Mouse (Mus musculus) CH12.LX (cell line): ENCODE data around the gene Cnn3. TPM values are rescaled to one million over a fixed set of nuclear protein-coding genes. Genes with fewer than 3 reads are reported as not detected.

ENCODE experiments used
- DNase-seq: peaks from one replicate; pipeline ENCODE4 v3.0.0-alpha.2; 2013; ENCODE audit errors: extremely low read depth
- H3K27ac ChIP-seq: 2 replicates; pipeline ENCODE4 v1.5.1; 2012; ENCODE audit warnings: low read depth, mild to moderate bottlenecking, control low read depth, moderate library complexity; ENCODE audit not compliant: insufficient read depth
- H3K27me3 ChIP-seq: replicated peaks from 2 replicates; pipeline ENCODE3; 2012; ENCODE audit warnings: inconsistent platforms
- H3K36me3 ChIP-seq, 2 experiments: replicated peaks in 1 of 2; 2 replicates each; pipeline versions ENCODE3 to v1.6.1; 2012; ENCODE audit warnings: inconsistent platforms in 1 of 2, low read length in 1 of 2, mild to moderate bottlenecking in 1 of 2, mixed read lengths in 1 of 2, moderate library complexity in 1 of 2; ENCODE audit not compliant: control insufficient read depth in 1 of 2, insufficient read depth in 1 of 2
- H3K4me1 ChIP-seq, 2 experiments: 2 replicates each; pipeline ENCODE4 v1.6.1; 2012; ENCODE audit warnings: inconsistent platforms in 1 of 2, moderate library complexity in 1 of 2; ENCODE audit not compliant: insufficient read depth in 2 of 2, control insufficient read depth in 1 of 2
- H3K4me2 ChIP-seq: 2 replicates; pipeline ENCODE4 v1.6.1; 2012; ENCODE audit warnings: low read depth, mild to moderate bottlenecking, control low read depth; ENCODE audit not compliant: poor library complexity, insufficient read depth, severe bottlenecking
- H3K4me3 ChIP-seq, 3 experiments: fragments of 150-350 bp in 1 of 3; sonication (generic) in 1 of 3; replicated peaks in 1 of 3; 2 replicates each; pipeline versions ENCODE3 to v1.5.1; 2011 to 2012; ENCODE audit warnings: low read depth in 2 of 3, low read length in 2 of 3, mild to moderate bottlenecking in 2 of 3, moderate library complexity in 2 of 3, control low read depth in 1 of 3, improper control_type of control experiment in 1 of 3, inconsistent platforms in 1 of 3, mixed read lengths in 1 of 3; ENCODE audit not compliant: poor library complexity in 1 of 3
- H3K79me2 ChIP-seq: replicated peaks from 2 replicates; pipeline ENCODE4 v1.6.1; 2012; ENCODE audit warnings: mild to moderate bottlenecking, moderate library complexity; ENCODE audit not compliant: control insufficient read depth, poor library complexity, insufficient read depth, severe bottlenecking; ENCODE audit errors: extremely low read depth
- H3K9ac ChIP-seq: 2 replicates; pipeline ENCODE4 v1.6.1; 2012; ENCODE audit warnings: low read depth, mild to moderate bottlenecking, control low read depth, moderate library complexity; ENCODE audit not compliant: insufficient read depth
- H3K9me3 ChIP-seq: replicated peaks from 2 replicates; pipeline ENCODE3; 2012; ENCODE audit warnings: low read length, inconsistent platforms, mixed read lengths
- BHLHE40 ChIP-seq: IDR thresholded peaks from 2 replicates; pipeline ENCODE4 v1.6.1; 2011; ENCODE audit warnings: mild to moderate bottlenecking, low read depth, low read length, improper control_type of control experiment
- CHD1 ChIP-seq: IDR thresholded peaks from 2 replicates; pipeline ENCODE4 v1.6.1; 2012; ENCODE audit warnings: low read depth, low read length, improper control_type of control experiment, inconsistent platforms
- CHD2 ChIP-seq: IDR thresholded peaks from 2 replicates; pipeline ENCODE4 v1.6.1; 2011; ENCODE audit warnings: low read length, improper control_type of control experiment
- CTCF ChIP-seq, 2 experiments: IDR thresholded peaks in 1 of 2; conservative IDR thresholded peaks in 1 of 2; 2 replicates each; pipeline ENCODE4 v1.5.1; 2011 to 2012; ENCODE audit warnings: low read depth in 2 of 2, low read length in 2 of 2, improper control_type of control experiment in 1 of 2, inconsistent platforms in 1 of 2, mild to moderate bottlenecking in 1 of 2, moderate library complexity in 1 of 2
- E2F4 ChIP-seq: IDR thresholded peaks from 2 replicates; pipeline ENCODE4 v1.6.1; 2011; ENCODE audit warnings: low read depth, low read length, improper control_type of control experiment; ENCODE audit not compliant: insufficient replicate concordance
- ELF1 ChIP-seq: IDR thresholded peaks from 2 replicates; pipeline ENCODE4 v1.6.1; 2014; ENCODE audit warnings: low read depth, mild to moderate bottlenecking, inconsistent platforms, low read length, improper control_type of control experiment
- EP300 ChIP-seq: IDR thresholded peaks from 2 replicates; pipeline ENCODE4 v1.6.1; 2011; ENCODE audit warnings: low read length, improper control_type of control experiment
- ETS1 ChIP-seq: conservative IDR thresholded peaks from 2 replicates; pipeline ENCODE4 v1.6.1; 2012; ENCODE audit warnings: low read depth, mild to moderate bottlenecking, inconsistent platforms, low read length, improper control_type of control experiment, moderate library complexity
- GABPA ChIP-seq: IDR thresholded peaks from 2 replicates; pipeline ENCODE4 v1.6.1; 2012; ENCODE audit warnings: low read depth, low read length, improper control_type of control experiment, inconsistent platforms; ENCODE audit not compliant: insufficient replicate concordance
- HCFC1 ChIP-seq: IDR thresholded peaks from 2 replicates; pipeline ENCODE4 v1.6.1; 2012; ENCODE audit warnings: low read depth, mild to moderate bottlenecking, inconsistent platforms, low read length, improper control_type of control experiment
- JUN ChIP-seq: IDR thresholded peaks from 2 replicates; pipeline ENCODE4 v1.6.1; 2011; ENCODE audit warnings: low read depth, mild to moderate bottlenecking, low read length, improper control_type of control experiment, moderate library complexity; ENCODE audit not compliant: insufficient read depth
- JUND ChIP-seq: conservative IDR thresholded peaks from 2 replicates; pipeline ENCODE4 v1.6.1; 2011; ENCODE audit warnings: low read depth, low read length, improper control_type of control experiment
- MAFK ChIP-seq: IDR thresholded peaks from 2 replicates; pipeline ENCODE4 v1.6.1; 2011; ENCODE audit warnings: low read length, improper control_type of control experiment; ENCODE audit not compliant: insufficient replicate concordance
- MAX ChIP-seq: IDR thresholded peaks from 2 replicates; pipeline ENCODE4 v1.6.1; 2011; ENCODE audit warnings: low read length, improper control_type of control experiment
- MEF2A ChIP-seq: IDR thresholded peaks from 2 replicates; pipeline ENCODE4 v1.6.1; 2014; ENCODE audit warnings: low read depth, mild to moderate bottlenecking, inconsistent platforms, low read length, improper control_type of control experiment, borderline replicate concordance
- MXI1 ChIP-seq: IDR thresholded peaks from 2 replicates; pipeline ENCODE4 v1.6.1; 2011; ENCODE audit warnings: mild to moderate bottlenecking, low read depth, low read length, improper control_type of control experiment
- MYC ChIP-seq: IDR thresholded peaks from 2 replicates; pipeline ENCODE4 v1.6.1; 2011; ENCODE audit warnings: low read depth, mild to moderate bottlenecking, improper control_type of control experiment, low read length
- NELFE ChIP-seq: IDR thresholded peaks from 2 replicates; pipeline ENCODE4 v1.6.1; 2011; ENCODE audit warnings: low read depth, low read length, improper control_type of control experiment
- NRF1 ChIP-seq: IDR thresholded peaks from 2 replicates; pipeline ENCODE4 v1.6.1; 2014; ENCODE audit warnings: low read depth, mild to moderate bottlenecking, inconsistent platforms, low read length, improper control_type of control experiment, moderate library complexity
- POLR2A ChIP-seq: IDR thresholded peaks from 2 replicates; pipeline ENCODE4 v1.6.1; 2011; ENCODE audit warnings: low read depth, mild to moderate bottlenecking, improper control_type of control experiment, low read length
- SIN3A ChIP-seq: IDR thresholded peaks from 2 replicates; pipeline ENCODE4 v1.6.1; 2012; ENCODE audit warnings: low read length, improper control_type of control experiment, inconsistent platforms
- SMC3 ChIP-seq: IDR thresholded peaks from 2 replicates; pipeline ENCODE4 v1.6.1; 2011; ENCODE audit warnings: low read depth, low read length, improper control_type of control experiment
- TBP ChIP-seq: conservative IDR thresholded peaks from 2 replicates; pipeline ENCODE4 v1.6.1; 2011; ENCODE audit warnings: low read depth, low read length, improper control_type of control experiment
- TCF12 ChIP-seq: IDR thresholded peaks from 2 replicates; pipeline ENCODE4 v1.6.1; 2014; ENCODE audit warnings: low read depth, mild to moderate bottlenecking, inconsistent platforms, low read length, improper control_type of control experiment
- USF1 ChIP-seq: IDR thresholded peaks from 2 replicates; pipeline ENCODE4 v1.6.1; 2014; ENCODE audit warnings: low read depth, mild to moderate bottlenecking, inconsistent platforms, low read length, improper control_type of control experiment
- USF2 ChIP-seq: conservative IDR thresholded peaks from 2 replicates; pipeline ENCODE4 v1.6.1; 2011; ENCODE audit warnings: low read depth, low read length, improper control_type of control experiment
- ZC3H11A ChIP-seq: IDR thresholded peaks from 2 replicates; pipeline ENCODE4 v1.6.1; 2012; ENCODE audit warnings: low read depth, mild to moderate bottlenecking, inconsistent platforms, low read length, improper control_type of control experiment
- ZNF384 ChIP-seq: IDR thresholded peaks from 2 replicates; pipeline ENCODE4 v1.6.1; 2012; ENCODE audit warnings: low read depth, low read length, improper control_type of control experiment, inconsistent platforms
- dilution Hi-C: fragments of 300-500 bp; cut with MboI; formaldehyde crosslinking; loops from 2 replicates; pipeline ENCODE4 v1.14.3; 2020; ENCODE audit warnings: low sequenced_read_pairs; ENCODE audit not compliant: extremely low pct_unique_long_range_greater_than_20kb, extremely low pct_ligation_motif_present
- in situ Hi-C: fragments of 300-500 bp; cut with MboI; formaldehyde crosslinking; loops from 3 replicates; pipeline ENCODE4 v1.14.3; 2019; ENCODE audit warnings: low sequenced_read_pairs, low pct_ligation_motif_present, low pct_unique_long_range_greater_than_20kb, mixed read lengths
- polyA plus RNA-seq: library from polyadenylated mRNA; unstranded; fragments of >175 nt; gene quantifications from 2 replicates; pipeline ENCODE4 v1.2.1, GENCODE M21; 2012; ENCODE audit warnings: low read depth; ENCODE audit not compliant: insufficient read length
- total RNA-seq, 2 experiments: library from RNA; depleted of rRNA; stranded (reverse); fragments of 300-350 nt in 1 of 2; fragments of >200 nt in 1 of 2; gene quantifications; 2 replicates each; pipeline ENCODE4 v1.2.3; 2012 to 2014

Cnn3 gene
- total and polyA plus RNA-seq, 3 experiments = 12.5 to 58.5 (median 46.4) TPM

- DNase-seq = no peak
- no peak for TF ChIP-seq MYC
- TF ChIP-seq GABPA = no peak
- TF ChIP-seq CHD1 = no peak
- no peak for TF ChIP-seq USF1
- no peak for TF ChIP-seq NRF1
- TF ChIP-seq ZC3H11A = no peak
- no peak for TF ChIP-seq USF2
- TF ChIP-seq MAFK = no peak
- no peak for TF ChIP-seq E2F4
- TF ChIP-seq EP300 = no peak
- TF ChIP-seq ETS1 = no peak
- TF ChIP-seq TCF12 = no peak
- no peak for TF ChIP-seq CHD2
- TF ChIP-seq SIN3A = no peak
- no peak for TF ChIP-seq SMC3
- no peak for TF ChIP-seq NELFE
- no peak for TF ChIP-seq JUN
- no peak for TF ChIP-seq JUND
- Histone ChIP-seq H3K4me1 (peaks cover 7 to 45% of the 10 kb centered on the region in 2 experiments; a peak in 3 of 4 replicates), H3K36me3 (peaks cover 0 to 11% of the 10 kb centered on the region in 2 experiments), H3K4me3 (no peak overlapping the region), H3K4me2 (no peak overlapping the region), H3K9me3 (no peaks in the 10 kb centered on the region), H3K27me3 (no peaks in the 10 kb centered on the region), H3K27ac (no peak overlapping the region), H3K9ac (no peak overlapping the region), H3K79me2 (no peaks in the 10 kb centered on the region)
- in situ Hi-C loops = no loop called here
- dilution Hi-C loops = no loop called here
These were observed 7.8 kb downstream of the Cnn3 start for GRCm38 (mm10) chr3:121433968-121434533.

DNA sequence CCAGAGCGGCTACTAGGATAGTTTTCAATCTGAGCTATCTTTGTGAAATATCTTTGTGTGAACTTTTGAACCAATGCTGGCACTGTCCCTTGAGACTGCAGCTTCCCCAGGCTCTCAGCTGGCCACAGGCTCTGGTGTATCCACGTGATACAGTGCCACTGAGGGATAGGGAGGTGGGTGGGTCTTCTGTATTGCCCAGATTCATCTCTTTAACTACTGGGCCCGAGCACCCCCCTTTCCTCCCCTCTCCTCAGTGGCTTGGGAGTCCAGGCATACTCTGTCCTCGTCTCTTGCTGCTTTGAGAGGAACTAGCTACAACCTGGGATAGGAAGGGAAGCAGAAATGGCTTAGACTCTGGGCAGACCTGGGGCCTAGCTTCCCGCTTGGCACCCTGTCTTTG is 9.0 kb downstream of the Cnn3 start:
- DNase-seq = no peak
- no peak overlapping the region for H3K9ac ChIP-seq
- H3K4me2 ChIP-seq = no peak overlapping the region
- H3K79me2 ChIP-seq = no peaks in the 10 kb centered on the region
- peaks cover 0 to 11% of the 10 kb centered on the region in 2 experiments for H3K36me3 ChIP-seq
- dilution Hi-C loops (no loop called here), in situ Hi-C loops (no loop called here)
- no peak overlapping the region for H3K27ac ChIP-seq
- H3K9me3 ChIP-seq = no peaks in the 10 kb centered on the region
- H3K4me1 ChIP-seq = peaks cover 7 to 50% of the 10 kb centered on the region in 2 experiments; a peak in 3 of 4 replicates
- no peak for TF ChIP-seq CTCF (conservative IDR thresholded peaks at IDR 0.05 in 1 of 2, IDR thresholded peaks at IDR 0.05 in 1 of 2; ENCODE audit: low read depth in 2 of 2, low read length in 2 of 2)
- TF ChIP-seq MXI1 = no peak
- no peak for TF ChIP-seq ZNF384
- TF ChIP-seq BHLHE40 = no peak
- no peak for TF ChIP-seq TCF12
- no peak for TF ChIP-seq JUN
- TF ChIP-seq MAX = no peak
- no peak for TF ChIP-seq ELF1
- TF ChIP-seq CHD1 = no peak
- no peak for TF ChIP-seq POLR2A
- TF ChIP-seq ZC3H11A = no peak
- no peak for TF ChIP-seq HCFC1
- no peak for TF ChIP-seq MEF2A
- TF ChIP-seq JUND = no peak
- no peak for TF ChIP-seq NELFE
- no peak for TF ChIP-seq TBP
- no peaks in the 10 kb centered on the region for H3K27me3 ChIP-seq
- H3K4me3 ChIP-seq = no peak overlapping the region
